Mouse (Mus musculus) hindlimb bud, embryonic 11.5 days (tissue): ENCODE data around the gene Serpinb1a.

ENCODE experiments used
- DNase-seq: peaks from one replicate; pipeline ENCODE4 v3.0.0-alpha.2; 2012; ENCODE audit warnings: low read depth, low spot score; ENCODE audit errors: extremely low spot score

The Serpinb1a gene

GRCm38 (mm10) chr13:32800859-32801258 lies 50.1 kb downstream of the Serpinb1a start:
- DNase-seq = no peak

DNA sequence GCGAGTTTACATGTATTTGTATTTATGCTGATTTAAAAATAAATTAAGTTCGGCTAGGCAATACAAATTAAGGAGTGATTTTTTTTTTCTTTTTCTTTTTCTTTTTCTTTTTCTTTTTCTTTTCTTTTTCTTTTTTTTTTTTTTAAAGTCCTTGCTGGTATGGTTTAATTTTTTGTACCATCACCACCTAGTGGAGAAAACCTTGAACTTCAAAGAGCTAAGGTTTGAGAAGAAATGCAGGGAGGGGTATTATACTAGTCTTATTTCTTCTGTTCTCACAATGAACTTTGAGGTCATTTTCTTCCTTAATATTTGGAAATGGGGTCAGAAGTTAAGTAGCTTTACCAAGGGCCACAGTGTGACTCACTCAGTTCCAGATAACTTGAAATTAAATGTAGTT lies 51.9 kb downstream of the Serpinb1a start:
- DNase-seq = no peak

DNA sequence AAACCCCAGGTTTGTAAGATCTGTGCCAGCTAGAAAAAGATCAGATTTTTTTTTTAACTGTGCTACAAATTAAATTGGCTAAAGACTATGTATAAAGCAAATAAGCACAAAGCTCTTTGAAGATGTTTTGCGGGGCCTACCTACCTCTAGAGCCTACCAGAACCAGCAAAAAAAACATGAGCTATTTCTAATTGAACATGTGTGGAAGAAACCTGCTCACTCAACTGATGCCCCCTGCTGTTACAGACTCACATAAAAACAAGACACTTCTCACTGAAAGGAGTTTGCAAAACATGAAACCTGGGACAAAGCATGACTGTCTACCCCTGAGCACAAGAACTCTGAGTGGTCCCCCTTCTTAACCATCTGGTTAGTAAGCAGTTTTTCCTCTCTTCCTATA lies 53.9 kb downstream of the Serpinb1a start:
- DNase-seq = no peak

GRCm38 (mm10) chr13:32795166-32795565 lies 55.8 kb downstream of the Serpinb1a start:
- DNase-seq = no peak

DNA sequence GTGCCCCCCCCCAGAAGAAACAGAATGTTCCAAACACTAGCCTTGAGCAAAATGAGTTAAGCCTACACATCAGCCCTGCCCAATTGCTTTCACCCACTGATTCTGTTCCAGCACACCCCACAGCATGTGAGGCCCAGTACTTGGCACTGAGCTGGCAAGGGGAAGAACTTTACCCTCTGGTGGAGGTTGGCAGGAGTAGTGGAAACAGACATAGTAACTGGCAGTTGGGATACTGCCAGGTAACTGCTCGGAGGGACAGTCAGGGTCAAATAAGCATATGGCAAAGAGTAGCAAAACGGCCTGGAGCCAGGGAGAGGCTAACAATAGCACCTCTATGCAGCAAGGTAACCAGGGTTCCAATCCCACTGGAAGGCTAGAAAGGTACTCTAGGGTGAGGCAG lies 56.4 kb downstream of the Serpinb1a start:
- no peak for DNase-seq
